18 mouse cellular contexts compared by ENCODE assay signal in the genomic region with DNA sequence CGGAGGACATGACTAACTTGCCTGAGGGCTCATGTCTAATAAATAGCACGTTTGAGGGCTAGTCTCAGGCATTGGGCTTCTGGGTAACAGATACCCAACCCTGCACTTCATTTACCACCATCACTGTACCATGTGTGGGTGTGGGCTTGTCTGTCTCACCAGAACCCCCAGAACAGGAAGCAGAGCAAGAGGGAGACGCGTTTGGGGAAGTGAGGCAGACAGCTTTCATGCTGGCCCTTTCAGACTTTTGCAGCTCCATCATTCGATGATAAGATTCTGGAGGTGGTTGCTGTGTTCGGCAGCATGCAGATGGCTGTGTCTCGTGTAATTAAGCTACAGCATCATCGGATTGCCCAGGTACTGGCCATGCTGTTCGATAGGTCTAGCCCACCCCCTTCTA.
A peak's percentile ranks its signal among the peaks of the same experiment; 100 is the strongest.
DNase-seq lines count a peak whose midpoint lies in the region; ATAC-seq lines count a peak whose summit lies in the region.
"Had no signal": no experiment of that assay in that cellular context is flagged by ENCODE, and none has a peak within 500 bp of the region (broad histone marks: within the 10 kb centered on the region; RNA-seq: fewer than 3 reads in every experiment).

No protein-coding gene starts in this region.

- H3K27me3 ChIP-seq in hindbrain, embryonic 11.5 days (ENCODE audit: control insufficient read depth, insufficient read depth, low read length), result no peaks in the 10 kb centered on the region
- H3K27me3 ChIP-seq: limb, embryonic 15.5 days; neural tube, embryonic 15.5 days; stomach, embryonic 15.5 days had no signal

- no peak overlapping the region for H3K4me2 ChIP-seq in hindbrain, embryonic 11.5 days (replicated peaks; ENCODE audit: low read depth, low read length)
- H3K4me2 ChIP-seq: limb, embryonic 15.5 days; lung, embryonic 14.5 days; neural tube, embryonic 15.5 days; stomach, embryonic 15.5 days had no signal

- H3K4me3 ChIP-seq in hindbrain, embryonic 11.5 days (ENCODE audit: low read depth, low read length), result no peak overlapping the region
- H3K4me3 ChIP-seq: gastrocnemius, adult 2 months; heart, embryonic 10.5 days; hindbrain, embryonic 10.5 days; limb, embryonic 15.5 days; neural tube, embryonic 15.5 days; stomach, embryonic 15.5 days had no signal

- H3K36me3 ChIP-seq in hindbrain, embryonic 11.5 days (ENCODE audit: control insufficient read depth, insufficient read depth, low read length), result 0 out of 2 replicates have a peak, but pooled peaks cover 2% of the 10 kb centered on the region

- H3K9ac ChIP-seq in hindbrain, embryonic 11.5 days (ENCODE audit: low read depth, low read length), result no peak overlapping the region
- H3K9ac ChIP-seq: limb, embryonic 15.5 days; lung, embryonic 14.5 days; neural tube, embryonic 15.5 days; stomach, embryonic 15.5 days had no signal

- H3K4me1 ChIP-seq in hindbrain, embryonic 11.5 days (replicated peaks; ENCODE audit: control insufficient read depth, insufficient read depth, low read length), result no peaks in the 10 kb centered on the region
- H3K4me1 ChIP-seq: heart, embryonic 10.5 days; limb, embryonic 15.5 days; neural tube, embryonic 15.5 days; stomach, embryonic 15.5 days had no signal

- no peak for ATAC-seq in hindbrain, embryonic 11.5 days (ENCODE audit: low FRiP score)
- ATAC-seq: intestine, postnatal 0 days had no signal

- no peaks in the 10 kb centered on the region for H3K9me3 ChIP-seq in hindbrain, embryonic 11.5 days (ENCODE audit: control insufficient read depth, low read length)
- H3K9me3 ChIP-seq: heart, embryonic 10.5 days; hindbrain, embryonic 10.5 days; limb, embryonic 15.5 days; neural tube, embryonic 15.5 days; stomach, embryonic 15.5 days had no signal

- WGBS in hindbrain, embryonic 11.5 days, result 90% methylated on average over 9 of the region's 9 CpGs

- no peak overlapping the region for H3K27ac ChIP-seq in hindbrain, embryonic 11.5 days (ENCODE audit: low read depth, low read length)
- H3K27ac ChIP-seq: gastrocnemius, adult 2 months; heart, embryonic 10.5 days; hindbrain, embryonic 10.5 days; limb, embryonic 15.5 days; neural tube, embryonic 15.5 days; stomach, embryonic 15.5 days had no signal

- peak; percentile 31 for DNase-seq in lung, postnatal 36 days
- DNase-seq in lung, postnatal 25 days (ENCODE audit: low spot score), result no peak
- peak; percentile 35 for DNase-seq in CD4-positive helper T cell, adult 2 months (ENCODE audit: low read depth, low spot score)
- peak; percentile 61 for DNase-seq in brain, adult 2 months (ENCODE audit: low read depth, low spot score)
- peak; percentile 34 for DNase-seq in naive thymus-derived CD4-positive, alpha-beta T cell, adult 2 months (ENCODE audit: low read depth)
- DNase-seq in kidney, postnatal 10 days, result no peak
- no peak for DNase-seq in hindbrain, embryonic 11.5 days (ENCODE audit: low spot score)
- DNase-seq: adrenal gland, postnatal 10 days; cerebellum, postnatal 36 days; gastrocnemius, adult 2 months; kidney, postnatal 36 days; lung, embryonic 14.5 days had no signal

Comparison
In these comparisons a context has a peak if more than half of its experiments do, and no peak if none do; other contexts are left out.
1. DNase-seq: peak in lung, postnatal 36 days (single experiment), CD4-positive helper T cell, adult 2 months (single experiment), brain, adult 2 months (single experiment) and naive thymus-derived CD4-positive, alpha-beta T cell, adult 2 months (single experiment); none in lung, postnatal 25 days (single experiment), kidney, postnatal 10 days (single experiment) and hindbrain, embryonic 11.5 days (single experiment).